Mouse (Mus musculus) T-helper 1 cell (primary cell): ENCODE data around the gene Mdm1.

Source experiments
- in situ Hi-C: fragments of 300-600 bp; cut with MboI, MseI; formaldehyde crosslinking; loops from one replicate; pipeline ENCODE4 v1.15.1; 2025; ENCODE audit warnings: high pct_unique_total_duplicates

Gene Mdm1

GRCm38 (mm10) chr10:118141018-118141883, at the start of gene Mdm1:
Gene Mdm1, plus strand, starts transcription at chr10:118141811.
- in situ Hi-C loops: no loop called here

GRCm38 (mm10) chr10:118092745-118093144, 48.9 kb upstream of the Mdm1 start:
- in situ Hi-C loops: no loop called here

GRCm38 (mm10) chr10:118093728-118094127, 47.9 kb upstream of the Mdm1 start:
- in situ Hi-C loops: no loop called here

GRCm38 (mm10) chr10:118094853-118095252, 46.8 kb upstream of the Mdm1 start:
- in situ Hi-C loops: no loop called here

- in situ Hi-C loops: no loop called here
Observed at GRCm38 (mm10) chr10:118096223-118096622, 45.4 kb upstream of the Mdm1 start.

GRCm38 (mm10) chr10:118097898-118098297, 43.7 kb upstream of the Mdm1 start:
- in situ Hi-C loops: no loop called here

- in situ Hi-C loops: no loop called here
Observed at GRCm38 (mm10) chr10:118100570-118100969, 41.0 kb upstream of the Mdm1 start.

- in situ Hi-C loops: no loop called here
Observed at GRCm38 (mm10) chr10:118101056-118101455, 40.6 kb upstream of the Mdm1 start.

- in situ Hi-C loops: no loop called here
Observed at GRCm38 (mm10) chr10:118103020-118103666, 38.5 kb upstream of the Mdm1 start.

- in situ Hi-C loops: no loop called here
Observed at GRCm38 (mm10) chr10:118103906-118104305, 37.7 kb upstream of the Mdm1 start.

- in situ Hi-C loops: no loop called here
Observed at GRCm38 (mm10) chr10:118107031-118107430, 34.6 kb upstream of the Mdm1 start.

- in situ Hi-C loops: loop anchor here (10.0 kb wide), 1 partner anchor 985 kb away; no protein-coding TSS in a partner anchor
Observed at GRCm38 (mm10) chr10:118110006-118110920, 31.3 kb upstream of the Mdm1 start.

GRCm38 (mm10) chr10:118110921-118111301, 30.7 kb upstream of the Mdm1 start:
- in situ Hi-C loops: loop anchor here (10.0 kb wide), 1 partner anchor 986 kb away; no protein-coding TSS in a partner anchor

GRCm38 (mm10) chr10:118111621-118112020, 30.0 kb upstream of the Mdm1 start:
- in situ Hi-C loops: loop anchor here (10.0 kb wide), 1 partner anchor 987 kb away; no protein-coding TSS in a partner anchor

- in situ Hi-C loops: loop anchor here (10.0 kb wide), 1 partner anchor 988 kb away; no protein-coding TSS in a partner anchor
Observed at GRCm38 (mm10) chr10:118112294-118112893, 29.2 kb upstream of the Mdm1 start.

- in situ Hi-C loops: loop anchor here (10.0 kb wide), 1 partner anchor 988 kb away; no protein-coding TSS in a partner anchor
Observed at GRCm38 (mm10) chr10:118113256-118113682, 28.3 kb upstream of the Mdm1 start.

GRCm38 (mm10) chr10:118114271-118114670, 27.3 kb upstream of the Mdm1 start:
- in situ Hi-C loops: loop anchor here (10.0 kb wide), 1 partner anchor 989 kb away; no protein-coding TSS in a partner anchor

- in situ Hi-C loops: loop anchor here (10.0 kb wide), 1 partner anchor 992 kb away; no protein-coding TSS in a partner anchor
Observed at GRCm38 (mm10) chr10:118116456-118116855, 25.2 kb upstream of the Mdm1 start.

GRCm38 (mm10) chr10:118121047-118121936, 20.3 kb upstream of the Mdm1 start:
- in situ Hi-C loops: loop anchor here (10.0 kb wide), 1 partner anchor 386 kb away; no protein-coding TSS in a partner anchor

GRCm38 (mm10) chr10:118121937-118122285, 19.7 kb upstream of the Mdm1 start:
- in situ Hi-C loops: loop anchor here (10.0 kb wide), 1 partner anchor 387 kb away; no protein-coding TSS in a partner anchor
